ENCODE assay signal across 8 mouse cellular contexts in the genomic region with DNA sequence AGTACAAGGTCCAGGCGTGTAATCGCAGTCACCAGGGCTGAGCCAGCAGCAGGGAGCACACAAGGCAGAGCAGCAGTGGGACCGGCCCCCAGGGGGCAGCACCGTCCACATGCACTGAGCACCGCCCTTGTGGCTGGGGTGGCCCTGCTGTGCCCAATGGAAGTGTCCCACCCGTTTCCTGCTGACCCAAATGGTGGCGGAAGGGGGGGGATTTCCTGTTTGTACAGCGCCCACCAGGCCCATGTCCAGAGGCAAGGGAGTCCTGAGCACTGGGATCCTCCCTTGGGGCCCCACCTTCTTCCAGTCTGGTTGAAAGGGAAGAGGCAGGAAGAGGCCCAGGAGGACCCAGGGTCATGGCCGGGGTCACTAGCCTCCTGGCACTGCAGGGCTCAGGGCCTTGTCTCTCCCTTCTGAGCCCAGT. TPM values are rescaled to one million over a fixed set of nuclear protein-coding genes. Genes with fewer than 3 reads are reported as not detected.
DNase-seq lines count a peak whose midpoint lies in the region; ATAC-seq and TF ChIP-seq lines count a peak whose summit lies in the region.

No protein-coding gene starts in this region.

- peaks cover 5% of the 10 kb centered on the region; the same call in 1 of the 2 replicates for H3K36me3 ChIP-seq in midbrain, embryonic 10.5 days
- peaks cover 9% of the 10 kb centered on the region; the same call in 1 of the 2 replicates for H3K36me3 ChIP-seq in midbrain, embryonic 15.5 days (replicated peaks)
- peaks cover 44% of the 10 kb centered on the region for H3K36me3 ChIP-seq in forebrain, embryonic 13.5 days (ENCODE audit: poor library complexity, severe bottlenecking)
- peaks cover 46% of the 10 kb centered on the region for H3K36me3 ChIP-seq in limb, embryonic 12.5 days
- peaks cover 42% of the 10 kb centered on the region for H3K36me3 ChIP-seq in midbrain, embryonic 13.5 days
- H3K36me3 ChIP-seq in stomach, postnatal 0 days (ENCODE audit: control insufficient read depth, insufficient read depth, low read length) = peaks cover 29% of the 10 kb centered on the region

- peaks cover 86% of the 10 kb centered on the region for H3K4me1 ChIP-seq in midbrain, embryonic 10.5 days
- H3K4me1 ChIP-seq in midbrain, embryonic 15.5 days = peaks cover 36% of the 10 kb centered on the region
- peaks cover 55% of the 10 kb centered on the region for H3K4me1 ChIP-seq in forebrain, embryonic 13.5 days
- peaks cover 89% of the 10 kb centered on the region for H3K4me1 ChIP-seq in limb, embryonic 12.5 days (replicated peaks)
- peaks cover 78% of the 10 kb centered on the region for H3K4me1 ChIP-seq in midbrain, embryonic 13.5 days (replicated peaks)
- peaks cover 16% of the 10 kb centered on the region for H3K4me1 ChIP-seq in stomach, postnatal 0 days (replicated peaks; ENCODE audit: control insufficient read depth, insufficient read depth)

- WGBS in midbrain, embryonic 10.5 days = 12% methylated on average over 9 of the region's 9 CpGs
- 17% methylated on average over 9 of the region's 9 CpGs for WGBS in midbrain, embryonic 15.5 days
- WGBS in forebrain, embryonic 13.5 days = 19% methylated on average over 9 of the region's 9 CpGs
- 18% methylated on average over 9 of the region's 9 CpGs for WGBS in limb, embryonic 12.5 days
- WGBS in midbrain, embryonic 13.5 days = 21% methylated on average over 9 of the region's 9 CpGs
- 30% methylated on average over 9 of the region's 9 CpGs for WGBS in stomach, postnatal 0 days

- H3K9me3 ChIP-seq in midbrain, embryonic 10.5 days (replicated peaks) = no peaks in the 10 kb centered on the region
- no peaks in the 10 kb centered on the region for H3K9me3 ChIP-seq in midbrain, embryonic 15.5 days
- no peaks in the 10 kb centered on the region for H3K9me3 ChIP-seq in forebrain, embryonic 13.5 days (replicated peaks)
- no peaks in the 10 kb centered on the region for H3K9me3 ChIP-seq in limb, embryonic 12.5 days
- H3K9me3 ChIP-seq in midbrain, embryonic 13.5 days = no peaks in the 10 kb centered on the region
- H3K9me3 ChIP-seq in stomach, postnatal 0 days (ENCODE audit: control insufficient read depth, low read length) = no peaks in the 10 kb centered on the region

- H3K9ac ChIP-seq in midbrain, embryonic 15.5 days = no peak overlapping the region
- no peak overlapping the region for H3K9ac ChIP-seq in forebrain, embryonic 13.5 days
- H3K9ac ChIP-seq in limb, embryonic 12.5 days (replicated peaks) = 0 out of 2 replicates have a peak overlapping the region, but pooled peaks have one; percentile 24
- H3K9ac ChIP-seq in midbrain, embryonic 13.5 days (replicated peaks) = no peak overlapping the region
- no peak overlapping the region for H3K9ac ChIP-seq in stomach, postnatal 0 days (ENCODE audit: low read length)

- H3K27me3 ChIP-seq in midbrain, embryonic 10.5 days (ENCODE audit: low read depth, poor library complexity, severe bottlenecking) = peaks cover 56% of the 10 kb centered on the region
- peaks cover 21% of the 10 kb centered on the region for H3K27me3 ChIP-seq in midbrain, embryonic 15.5 days (replicated peaks)
- H3K27me3 ChIP-seq in forebrain, embryonic 13.5 days = peaks cover 41% of the 10 kb centered on the region
- peaks cover 47% of the 10 kb centered on the region for H3K27me3 ChIP-seq in limb, embryonic 12.5 days
- peaks cover 46% of the 10 kb centered on the region for H3K27me3 ChIP-seq in midbrain, embryonic 13.5 days
- H3K27me3 ChIP-seq in stomach, postnatal 0 days (ENCODE audit: control insufficient read depth, insufficient read depth, low read length) = no peaks in the 10 kb centered on the region

- peak; percentile 93 for TF ChIP-seq CTCF in stomach, postnatal 0 days (IDR thresholded peaks at IDR 0.05; ENCODE audit: low read depth)

- no peak for ATAC-seq in midbrain, embryonic 15.5 days (replicated peaks)
- peak; percentile 28; the same call in 1 of the 2 replicates for ATAC-seq in forebrain, embryonic 13.5 days
- ATAC-seq in limb, embryonic 12.5 days (ENCODE audit: insufficient number of reproducible peaks, insufficient read depth, low FRiP score, low TSS enrichment, low read depth) = no peak
- peak; percentile 34; the same call in 1 of the 2 replicates for ATAC-seq in midbrain, embryonic 13.5 days
- peak; percentile 69 for ATAC-seq in stomach, postnatal 0 days (ENCODE audit: low FRiP score, low TSS enrichment)

- H3K27ac ChIP-seq in midbrain, embryonic 10.5 days (replicated peaks) = peak overlapping the region; percentile 74
- H3K27ac ChIP-seq in midbrain, embryonic 15.5 days = no peak overlapping the region
- H3K27ac ChIP-seq in forebrain, embryonic 13.5 days = no peak overlapping the region
- peak overlapping the region; percentile 56; the same call in 1 of the 2 replicates for H3K27ac ChIP-seq in limb, embryonic 12.5 days
- no peak overlapping the region for H3K27ac ChIP-seq in midbrain, embryonic 13.5 days
- H3K27ac ChIP-seq in stomach, postnatal 0 days (replicated peaks) = peak overlapping the region; percentile 30

- H3K4me3 ChIP-seq in midbrain, embryonic 10.5 days = 0 out of 2 replicates have a peak overlapping the region, but pooled peaks have one; percentile 2
- H3K4me3 ChIP-seq in midbrain, embryonic 15.5 days = no peak overlapping the region
- H3K4me3 ChIP-seq in forebrain, embryonic 13.5 days = no peak overlapping the region
- no peak overlapping the region for H3K4me3 ChIP-seq in limb, embryonic 12.5 days (replicated peaks)
- H3K4me3 ChIP-seq in midbrain, embryonic 13.5 days (replicated peaks) = no peak overlapping the region
- no peak overlapping the region for H3K4me3 ChIP-seq in stomach, postnatal 0 days (ENCODE audit: low read depth, low read length)

- H3K4me2 ChIP-seq in midbrain, embryonic 15.5 days = no peak overlapping the region
- peak overlapping the region; percentile 7; the same call in 1 of the 2 replicates for H3K4me2 ChIP-seq in forebrain, embryonic 13.5 days
- no peak overlapping the region for H3K4me2 ChIP-seq in limb, embryonic 12.5 days
- H3K4me2 ChIP-seq in midbrain, embryonic 13.5 days (replicated peaks) = no peak overlapping the region
- no peak overlapping the region for H3K4me2 ChIP-seq in stomach, postnatal 0 days (replicated peaks; ENCODE audit: low read depth)

- TF ChIP-seq EP300 in stomach, postnatal 0 days (optimal IDR thresholded peaks at IDR 0.05) = no peak

- peak; percentile 77 for DNase-seq in midbrain, embryonic 10.5 days (ENCODE audit: low spot score)
- DNase-seq in c-Kit-positive CD71-negative TER-119-negative erythroid progenitor cells, embryonic 14.5 days (ENCODE audit: low read depth) = peak; percentile 81
- DNase-seq in heart, postnatal 4 days = peak; percentile 90
- peak; percentile 91 for DNase-seq in stomach, postnatal 0 days (ENCODE audit: low spot score)

RNA-seq across cellular contexts. Expression of gene Smim24, which starts 16.0 kb away (rescaled TPM):
- 1.7 and 2.3 TPM in 2 replicates for polyA plus RNA-seq in midbrain, embryonic 10.5 days (2016; fragmentation: Nextera tagmentation; extraction: Ambion mirVana)
- polyA plus RNA-seq in midbrain, embryonic 15.5 days (2015; fragmentation: Nextera tagmentation; extraction: Ambion mirVana) = 1.4 and 1.6 TPM in 2 replicates
- 1.8 TPM in 2 replicates for polyA plus RNA-seq in forebrain, embryonic 13.5 days (2015; fragmentation: Nextera tagmentation; extraction: Ambion mirVana)
- 1 to 10 TPM; 1.9 to 2.4 TPM for total RNA-seq in heart, postnatal 4 days (2021)
- 2.9 and 3.0 TPM in 2 replicates for polyA plus RNA-seq in limb, embryonic 12.5 days (2016; fragmentation: Nextera tagmentation; extraction: Ambion mirVana)
- polyA plus RNA-seq in midbrain, embryonic 13.5 days (2015; fragmentation: Nextera tagmentation; extraction: Ambion mirVana) = 1.4 and 1.9 TPM in 2 replicates
- 205 and 239 TPM in 2 replicates for polyA plus RNA-seq in stomach, postnatal 0 days (2015; fragmentation: Nextera tagmentation; extraction: Ambion mirVana)

RNA-seq across cellular contexts. Expression of gene Gm48552, which starts 20.1 kb away (rescaled TPM):
- polyA plus RNA-seq in midbrain, embryonic 10.5 days (2016; fragmentation: Nextera tagmentation; extraction: Ambion mirVana) = 1.7 and 2.9 TPM in 2 replicates
- 2.7 and 3.3 TPM in 2 replicates for polyA plus RNA-seq in midbrain, embryonic 15.5 days (2015; fragmentation: Nextera tagmentation; extraction: Ambion mirVana)
- 2.1 and 2.3 TPM in 2 replicates for polyA plus RNA-seq in forebrain, embryonic 13.5 days (2015; fragmentation: Nextera tagmentation; extraction: Ambion mirVana)
- total RNA-seq in heart, postnatal 4 days (2021) = under 1 TPM; 0.72 to 0.98 TPM
- 1.1 and 3.1 TPM in 2 replicates for polyA plus RNA-seq in limb, embryonic 12.5 days (2016; fragmentation: Nextera tagmentation; extraction: Ambion mirVana)
- polyA plus RNA-seq in midbrain, embryonic 13.5 days (2015; fragmentation: Nextera tagmentation; extraction: Ambion mirVana) = 1.2 and 2.1 TPM in 2 replicates
- 0.29 and 0.36 TPM in 2 replicates for polyA plus RNA-seq in stomach, postnatal 0 days (2015; fragmentation: Nextera tagmentation; extraction: Ambion mirVana)

RNA-seq across cellular contexts. Expression of gene Gm48551, which starts 24.6 kb away (rescaled TPM):
- polyA plus RNA-seq in midbrain, embryonic 10.5 days (2016; fragmentation: Nextera tagmentation; extraction: Ambion mirVana) = 2.9 and 3.4 TPM in 2 replicates
- 8.4 and 9.3 TPM in 2 replicates for polyA plus RNA-seq in midbrain, embryonic 15.5 days (2015; fragmentation: Nextera tagmentation; extraction: Ambion mirVana)
- 4.2 and 5.8 TPM in 2 replicates for polyA plus RNA-seq in forebrain, embryonic 13.5 days (2015; fragmentation: Nextera tagmentation; extraction: Ambion mirVana)
- under 1 TPM; 0.55 to 0.70 TPM for total RNA-seq in heart, postnatal 4 days (2021)
- polyA plus RNA-seq in limb, embryonic 12.5 days (2016; fragmentation: Nextera tagmentation; extraction: Ambion mirVana) = 3.3 and 3.8 TPM in 2 replicates
- polyA plus RNA-seq in midbrain, embryonic 13.5 days (2015; fragmentation: Nextera tagmentation; extraction: Ambion mirVana) = 6.9 and 7.2 TPM in 2 replicates
- 1.1 and 1.4 TPM in 2 replicates for polyA plus RNA-seq in stomach, postnatal 0 days (2015; fragmentation: Nextera tagmentation; extraction: Ambion mirVana)

RNA-seq across cellular contexts. Expression of gene Dohh, which starts 24.7 kb away (rescaled TPM):
- polyA plus RNA-seq in midbrain, embryonic 10.5 days (2016; fragmentation: Nextera tagmentation; extraction: Ambion mirVana) = 93.4 and 98.7 TPM in 2 replicates
- 90.4 and 92.6 TPM in 2 replicates for polyA plus RNA-seq in midbrain, embryonic 15.5 days (2015; fragmentation: Nextera tagmentation; extraction: Ambion mirVana)
- 76.7 and 87.3 TPM in 2 replicates for polyA plus RNA-seq in forebrain, embryonic 13.5 days (2015; fragmentation: Nextera tagmentation; extraction: Ambion mirVana)
- 10 to 100 TPM; 52.9 to 55.9 TPM for total RNA-seq in heart, postnatal 4 days (2021)
- polyA plus RNA-seq in limb, embryonic 12.5 days (2016; fragmentation: Nextera tagmentation; extraction: Ambion mirVana) = 71.9 and 74.6 TPM in 2 replicates
- 73.5 TPM in 2 replicates for polyA plus RNA-seq in midbrain, embryonic 13.5 days (2015; fragmentation: Nextera tagmentation; extraction: Ambion mirVana)
- polyA plus RNA-seq in stomach, postnatal 0 days (2015; fragmentation: Nextera tagmentation; extraction: Ambion mirVana) = 59.4 and 63.0 TPM in 2 replicates

RNA-seq across cellular contexts. Expression of gene Fzr1, which starts 30.6 kb away (rescaled TPM):
- 138 and 146 TPM in 2 replicates for polyA plus RNA-seq in midbrain, embryonic 10.5 days (2016; fragmentation: Nextera tagmentation; extraction: Ambion mirVana)
- 153 and 159 TPM in 2 replicates for polyA plus RNA-seq in midbrain, embryonic 15.5 days (2015; fragmentation: Nextera tagmentation; extraction: Ambion mirVana)
- polyA plus RNA-seq in forebrain, embryonic 13.5 days (2015; fragmentation: Nextera tagmentation; extraction: Ambion mirVana) = 117 and 128 TPM in 2 replicates
- total RNA-seq in heart, postnatal 4 days (2021) = 10 to 100 TPM; 55.4 to 56.8 TPM
- 136 and 137 TPM in 2 replicates for polyA plus RNA-seq in limb, embryonic 12.5 days (2016; fragmentation: Nextera tagmentation; extraction: Ambion mirVana)
- polyA plus RNA-seq in midbrain, embryonic 13.5 days (2015; fragmentation: Nextera tagmentation; extraction: Ambion mirVana) = 127 and 133 TPM in 2 replicates
- 51.4 and 51.6 TPM in 2 replicates for polyA plus RNA-seq in stomach, postnatal 0 days (2015; fragmentation: Nextera tagmentation; extraction: Ambion mirVana)

Comparison
In these comparisons a context has a peak if more than half of its experiments do, and no peak if none do; other contexts are left out.
1. H3K27ac ChIP-seq: peak in midbrain, embryonic 10.5 days (single experiment), limb, embryonic 12.5 days (single experiment) and stomach, postnatal 0 days (single experiment); none in midbrain, embryonic 15.5 days (single experiment), forebrain, embryonic 13.5 days (single experiment) and midbrain, embryonic 13.5 days (single experiment).
2. ATAC-seq: peak in forebrain, embryonic 13.5 days (single experiment), midbrain, embryonic 13.5 days (single experiment) and stomach, postnatal 0 days (single experiment); none in midbrain, embryonic 15.5 days (single experiment) and limb, embryonic 12.5 days (single experiment).
3. RNA of gene Smim24, which starts 16.0 kb away (polyA plus RNA-seq): 205 to 239 TPM in stomach, postnatal 0 days; 2.9 to 3.0 TPM in limb, embryonic 12.5 days, 1.8 TPM in forebrain, embryonic 13.5 days, 1.7 to 2.3 TPM in midbrain, embryonic 10.5 days, 1.4 to 1.6 TPM in midbrain, embryonic 15.5 days and 1.4 to 1.9 TPM in midbrain, embryonic 13.5 days; every median in the first group is over 10 times any median in the second.
4. Peak in every context shown above with its lines, with median percentiles within 50 percentile points of each other: DNase-seq.